Mouse (Mus musculus): Measurements from ENCODE around the gene Olfr555. TPM values are rescaled to one million over a fixed set of nuclear protein-coding genes. Genes with fewer than 3 reads are reported as not detected.

The Olfr555 gene
- polyA plus RNA-seq, 1 experiment from 2014 or later = not detected

DNA sequence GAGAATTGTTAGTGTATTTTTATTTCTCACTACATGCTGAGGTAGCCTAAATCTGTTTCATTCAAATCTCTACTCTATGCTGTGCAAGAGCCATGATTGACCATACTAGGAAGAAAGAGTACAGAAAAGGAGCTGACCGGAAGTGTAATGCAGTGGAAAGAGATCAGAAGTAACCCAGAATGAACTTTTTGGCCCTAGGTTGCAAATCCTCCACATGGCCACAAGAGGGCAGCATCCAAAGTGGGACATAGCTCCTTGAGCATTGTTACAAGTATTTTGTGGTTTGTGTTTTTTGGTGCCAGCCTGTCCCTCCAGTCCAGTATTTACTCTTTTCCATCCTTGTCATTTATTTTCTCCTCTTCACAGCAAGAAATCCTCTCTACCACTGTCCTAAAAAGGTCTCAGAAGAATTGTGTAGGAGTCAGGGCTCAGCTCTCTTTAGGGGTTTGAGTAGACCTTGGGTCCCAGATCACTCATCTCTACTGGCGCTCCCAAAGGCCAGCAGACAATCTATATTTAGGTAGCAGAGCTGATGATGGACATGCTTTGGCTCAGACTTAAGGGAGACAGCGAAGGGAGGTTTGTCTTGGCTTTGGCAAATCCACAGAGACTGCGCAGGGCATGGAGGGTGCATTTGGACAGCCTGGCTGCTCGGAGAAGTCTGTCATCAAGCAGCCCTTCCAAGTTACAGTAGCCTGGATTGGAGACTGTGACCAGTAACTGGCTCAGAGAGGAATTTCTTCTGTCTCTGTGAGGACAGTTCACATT is 36.9 kb downstream of the Olfr555 start, which contains the start of gene Olfr557:
Gene Olfr557 (plus strand): TSS at position 553 of the 768 bp plus-strand sequence.
- no peak within 1 kb of the TSS for H3K27ac ChIP-seq
- no peaks in the 10 kb centered on the region for H3K4me1 ChIP-seq (replicated peaks)
- H3K27me3 ChIP-seq = no peaks in the 10 kb centered on the region
- H3K9ac ChIP-seq = no peak within 1 kb of the TSS
- no peaks in the 10 kb centered on the region for H3K36me3 ChIP-seq
- no peak for ATAC-seq (ENCODE audit: low FRiP score)
- no peaks in the 10 kb centered on the region for H3K9me3 ChIP-seq
- 86% methylated on average over 5 of the region's 5 CpGs for WGBS
- no peak within 1 kb of the TSS for H3K4me2 ChIP-seq
- no peak within 1 kb of the TSS for H3K4me3 ChIP-seq

DNA sequence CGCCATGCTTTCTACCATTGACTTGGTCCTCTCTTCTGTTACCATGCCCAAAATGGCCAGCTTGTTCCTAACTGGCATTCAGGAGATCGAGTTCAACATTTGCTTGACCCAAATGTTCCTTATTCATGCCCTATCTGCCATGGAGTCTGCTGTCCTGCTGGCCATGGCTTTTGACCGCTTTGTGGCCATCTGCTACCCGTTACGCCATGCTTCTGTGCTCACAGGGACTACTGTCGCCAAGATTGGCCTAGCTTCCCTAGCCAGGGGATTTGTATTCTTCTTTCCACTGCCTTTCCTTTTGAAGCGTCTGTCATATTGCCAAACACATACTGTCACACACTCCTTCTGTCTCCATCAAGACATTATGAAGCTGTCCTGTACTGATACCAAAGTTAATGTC is 39.8 kb downstream of the Olfr555 start:
- Histone ChIP-seq H3K9me3 (no peaks in the 10 kb centered on the region), H3K4me2 (no peak overlapping the region), H3K27me3 (no peaks in the 10 kb centered on the region), H3K9ac (no peak overlapping the region), H3K36me3 (no peaks in the 10 kb centered on the region), H3K4me3 (no peak overlapping the region), H3K4me1 (replicated peaks) (no peaks in the 10 kb centered on the region), H3K27ac (no peak overlapping the region)
- WGBS = 92% methylated on average over 7 of the region's 7 CpGs
- no peak for ATAC-seq (ENCODE audit: low FRiP score)

DNA sequence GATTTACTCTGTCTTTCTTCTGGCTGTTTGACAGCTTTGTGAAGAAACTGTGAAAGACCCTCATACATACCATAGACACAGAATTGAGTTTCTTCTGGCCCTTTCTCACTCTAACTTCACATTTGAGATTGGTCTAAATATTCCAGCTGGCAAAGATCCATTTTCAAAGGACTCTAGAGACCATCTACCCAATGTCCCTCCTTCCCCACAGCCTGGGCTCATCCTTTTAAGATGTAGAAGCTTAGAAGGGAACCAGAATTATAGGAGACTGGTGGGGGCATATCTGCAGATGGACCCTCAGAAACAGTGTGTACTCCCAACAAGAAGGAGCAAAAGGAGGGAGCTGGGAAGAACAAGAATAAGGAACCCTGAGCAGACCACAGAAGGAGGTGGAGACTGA is 43.3 kb downstream of the Olfr555 start, which contains the start of gene Olfr558:
Gene Olfr558 (plus strand): TSS at position 301 of the 400 bp plus-strand sequence.
- no peak for ATAC-seq (ENCODE audit: low FRiP score)
- Histone ChIP-seq H3K27ac (no peak within 1 kb of the TSS), H3K4me1 (replicated peaks) (no peaks in the 10 kb centered on the region)

More for the DNA sequence above, 43.3 kb downstream of the Olfr555 start, which contains the start of gene Olfr558:
- H3K9me3 ChIP-seq = no peaks in the 10 kb centered on the region
- H3K9ac ChIP-seq = no peak within 1 kb of the TSS
- H3K4me3 ChIP-seq = no peak within 1 kb of the TSS
- no peak within 1 kb of the TSS for H3K4me2 ChIP-seq
- H3K27me3 ChIP-seq = no peaks in the 10 kb centered on the region
- no peaks in the 10 kb centered on the region for H3K36me3 ChIP-seq

Other genes starting within 250 kb of the Olfr555 start
- gene Rrm1, start 217.1 kb upstream of the Olfr555 start, polyA plus RNA-seq (2015; fragmentation: Nextera tagmentation; extraction: Ambion mirVana) = 58.6 and 59.2 TPM in 2 replicates
- gene Olfr543, start 177.1 kb upstream of the Olfr555 start, polyA plus RNA-seq (2015; fragmentation: Nextera tagmentation; extraction: Ambion mirVana) = 0.60 and 0.85 TPM in 2 replicates
- 0.21 and 0.30 TPM in 2 replicates for gene Olfr544, start 170.5 kb upstream of the Olfr555 start, polyA plus RNA-seq (2015; fragmentation: Nextera tagmentation; extraction: Ambion mirVana)
- gene Olfr545, start 159.2 kb upstream of the Olfr555 start, polyA plus RNA-seq (2015; fragmentation: Nextera tagmentation; extraction: Ambion mirVana) = 0.14 and 0.19 TPM in 2 replicates
- not detected in 2 replicates for gene Olfr547, start 124.1 kb upstream of the Olfr555 start, polyA plus RNA-seq (2015; fragmentation: Nextera tagmentation; extraction: Ambion mirVana)
- gene Olfr548-ps1, start 117.9 kb upstream of the Olfr555 start, polyA plus RNA-seq (2015; fragmentation: Nextera tagmentation; extraction: Ambion mirVana) = not detected in 2 replicates
- gene Olfr549, start 109.0 kb upstream of the Olfr555 start, polyA plus RNA-seq (2015; fragmentation: Nextera tagmentation; extraction: Ambion mirVana) = not detected in 2 replicates
- gene Trim21, start 93.3 kb upstream of the Olfr555 start, polyA plus RNA-seq (2015; fragmentation: Nextera tagmentation; extraction: Ambion mirVana) = 0.19 and 0.32 TPM in 2 replicates
- gene Olfr550, start 87.4 kb upstream of the Olfr555 start, polyA plus RNA-seq (2015; fragmentation: Nextera tagmentation; extraction: Ambion mirVana) = not detected in 2 replicates
- gene Olfr551, start 66.9 kb upstream of the Olfr555 start, polyA plus RNA-seq (2015; fragmentation: Nextera tagmentation; extraction: Ambion mirVana) = not detected in 2 replicates
- gene Olfr552, start 61.1 kb upstream of the Olfr555 start, polyA plus RNA-seq (2015; fragmentation: Nextera tagmentation; extraction: Ambion mirVana) = not detected in 2 replicates
- gene Olfr553, start 40.6 kb upstream of the Olfr555 start, polyA plus RNA-seq (2015; fragmentation: Nextera tagmentation; extraction: Ambion mirVana) = not detected in 2 replicates
- gene Olfr554, start 20.4 kb upstream of the Olfr555 start, polyA plus RNA-seq (2015; fragmentation: Nextera tagmentation; extraction: Ambion mirVana) = not detected in 2 replicates
- gene Olfr556, start 6.1 kb downstream of the Olfr555 start, polyA plus RNA-seq (2015; fragmentation: Nextera tagmentation; extraction: Ambion mirVana) = not detected in 2 replicates
- 7.2 and 8.0 TPM in 2 replicates for gene Trim68, start 28.5 kb downstream of the Olfr555 start, polyA plus RNA-seq (2015; fragmentation: Nextera tagmentation; extraction: Ambion mirVana)
- not detected in 2 replicates for gene Olfr557, start 37.1 kb downstream of the Olfr555 start, polyA plus RNA-seq (2015; fragmentation: Nextera tagmentation; extraction: Ambion mirVana)
- 0.39 TPM in 2 replicates for gene Olfr558, start 43.4 kb downstream of the Olfr555 start, polyA plus RNA-seq (2015; fragmentation: Nextera tagmentation; extraction: Ambion mirVana)
- gene Olfr33, start 60.2 kb downstream of the Olfr555 start, polyA plus RNA-seq (2015; fragmentation: Nextera tagmentation; extraction: Ambion mirVana) = not detected in 2 replicates
- gene Olfr559, start 68.7 kb downstream of the Olfr555 start, polyA plus RNA-seq (2015; fragmentation: Nextera tagmentation; extraction: Ambion mirVana) = not detected in 2 replicates
- gene Olfr560, start 100.5 kb downstream of the Olfr555 start, polyA plus RNA-seq (2015; fragmentation: Nextera tagmentation; extraction: Ambion mirVana) = not detected in 2 replicates
- gene Olfr78, start 100.6 kb downstream of the Olfr555 start, polyA plus RNA-seq (2015; fragmentation: Nextera tagmentation; extraction: Ambion mirVana) = 0.09 and 0.10 TPM in 2 replicates
- not detected in 2 replicates for gene Olfr561, start 112.4 kb downstream of the Olfr555 start, polyA plus RNA-seq (2015; fragmentation: Nextera tagmentation; extraction: Ambion mirVana)
- gene Olfr564, start 144.7 kb downstream of the Olfr555 start, polyA plus RNA-seq (2015; fragmentation: Nextera tagmentation; extraction: Ambion mirVana) = not detected in 2 replicates
- not detected in 2 replicates for gene Olfr566, start 199.9 kb downstream of the Olfr555 start, polyA plus RNA-seq (2015; fragmentation: Nextera tagmentation; extraction: Ambion mirVana)
- gene Olfr568, start 218.3 kb downstream of the Olfr555 start, polyA plus RNA-seq (2015; fragmentation: Nextera tagmentation; extraction: Ambion mirVana) = not detected in 2 replicates
- not detected in 2 replicates for gene Olfr569, start 232.1 kb downstream of the Olfr555 start, polyA plus RNA-seq (2015; fragmentation: Nextera tagmentation; extraction: Ambion mirVana)
- gene Olfr570, start 235.8 kb downstream of the Olfr555 start, polyA plus RNA-seq (2015; fragmentation: Nextera tagmentation; extraction: Ambion mirVana) = not detected in 2 replicates